Mouse (Mus musculus): ENCODE results near the gene Ptms.

DNA sequence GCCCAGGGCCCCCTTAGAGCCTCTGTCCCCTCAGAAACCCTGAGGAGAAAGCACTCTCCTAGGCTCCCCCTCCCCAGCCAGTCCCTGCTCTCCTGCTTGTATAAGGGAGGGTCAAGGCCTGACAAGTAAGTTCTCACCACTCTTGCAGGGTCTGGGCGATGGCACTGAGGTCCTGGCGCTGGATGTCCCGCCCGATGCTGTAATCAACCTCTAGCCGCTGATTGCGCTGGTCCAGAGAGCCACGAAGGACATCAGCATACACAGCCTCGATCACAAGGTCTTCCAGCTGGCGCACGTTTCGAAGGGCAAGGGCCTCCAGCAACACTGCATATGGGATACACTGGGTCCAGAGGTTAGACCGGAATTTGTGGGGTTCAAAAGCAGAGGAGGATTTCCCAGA, 41.1 kb upstream of the Ptms start:
- TF ChIP-seq POLR2A (IDR thresholded peaks at IDR 0.05; ENCODE audit: control insufficient read depth, low read depth, low read length) (no peak), CTCF (IDR thresholded peaks at IDR 0.05; ENCODE audit: control insufficient read depth, insufficient read depth, insufficient replicate concordance, low read depth, low read length) (no peak)
